Mouse (Mus musculus): ENCODE data around the gene Yaf2.

DNA sequence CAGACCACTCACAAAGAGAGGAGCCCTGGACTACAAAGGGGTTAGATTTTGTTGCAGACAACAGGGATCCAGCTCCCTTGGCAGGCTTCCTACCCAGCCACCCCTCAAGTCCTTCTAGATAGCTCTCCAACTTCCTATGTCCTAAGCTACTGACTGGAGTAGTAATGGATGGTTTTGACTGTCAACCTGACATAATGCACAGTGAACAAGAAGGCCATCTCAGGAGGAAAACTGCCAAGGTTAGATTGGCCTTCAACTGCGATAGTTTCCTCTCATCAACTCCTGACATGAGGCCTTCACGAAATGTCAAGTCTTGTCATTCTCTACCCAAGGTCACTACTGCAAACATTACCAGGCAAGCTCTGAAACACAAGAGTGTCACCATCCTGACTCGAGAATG lies 72.5 kb downstream of the Yaf2 start:
- TF ChIP-seq GATA1 (IDR thresholded peaks at IDR 0.05; ENCODE audit: low read length) (no peak), TAL1 (IDR thresholded peaks at IDR 0.05; ENCODE audit: low read length) (no peak)
